Mouse (Mus musculus): ENCODE data around the gene Wdr46.

Wdr46 gene

DNA sequence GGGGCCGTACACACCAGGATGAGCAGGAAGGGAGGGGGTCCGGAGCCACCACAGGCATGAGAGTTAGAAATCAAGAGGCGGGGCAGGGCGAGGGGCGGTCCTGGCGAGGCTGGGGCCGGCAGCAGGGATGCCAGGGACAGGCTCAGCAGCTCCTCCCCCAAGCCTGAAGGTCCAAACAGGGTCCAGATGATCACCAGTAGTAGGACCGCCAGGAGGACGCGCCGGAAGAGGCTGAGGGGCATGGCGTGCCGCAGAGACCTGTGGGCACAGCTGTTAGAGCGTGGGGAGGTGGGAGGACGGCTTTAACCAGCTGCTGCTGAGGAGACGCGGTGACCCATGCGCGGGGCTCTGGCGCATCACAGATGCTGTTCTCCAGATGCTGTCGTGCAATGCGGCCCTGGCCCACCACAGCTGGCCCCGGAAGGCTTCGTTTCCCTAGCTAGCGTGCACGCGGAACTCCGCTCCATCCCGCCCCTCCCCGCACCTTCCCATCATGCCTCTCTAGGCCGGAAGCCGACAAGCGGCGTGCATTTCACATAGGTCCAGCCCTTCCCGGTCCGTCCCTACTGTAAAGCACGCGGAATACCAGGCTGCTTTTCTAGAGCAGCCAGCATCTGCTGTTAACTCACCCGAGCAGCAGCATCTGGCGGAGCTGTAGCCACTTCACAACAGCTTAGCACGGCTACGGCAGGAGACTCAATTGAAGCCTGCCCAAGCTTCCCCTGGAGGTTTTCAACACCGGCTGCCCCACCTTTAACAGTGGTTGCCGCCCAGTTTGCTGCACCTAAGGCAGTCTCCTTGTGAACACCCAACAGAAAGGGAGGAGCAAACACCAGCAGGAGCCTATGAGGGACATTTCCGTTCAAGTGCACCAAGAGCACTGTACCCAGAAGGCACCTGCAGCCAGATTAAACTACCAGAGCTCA, 10.8 kb downstream of the Wdr46 start, which contains the start of gene B3galt4:
Gene B3galt4 (minus strand): TSS at position 468 of the 926 bp plus-strand sequence.
- in situ Hi-C loops (cut with MboI, MseI): loop anchor here (10.0 kb wide), 1 partner anchor 244 kb away; the partner anchor contains the start of gene Psmb8

- in situ Hi-C loops (cut with MboI, MseI): loop anchor here (10.0 kb wide), 1 partner anchor 243 kb away; the partner anchor contains the start of gene Psmb8
These were observed 11.6 kb downstream of the Wdr46 start for GRCm38 (mm10) chr17:33952015-33952414.

- in situ Hi-C loops (cut with MboI, MseI): loop anchor here (10.0 kb wide), 1 partner anchor 242 kb away; the partner anchor contains the start of gene Psmb8
These were observed 12.4 kb downstream of the Wdr46 start for GRCm38 (mm10) chr17:33952879-33953278.

DNA sequence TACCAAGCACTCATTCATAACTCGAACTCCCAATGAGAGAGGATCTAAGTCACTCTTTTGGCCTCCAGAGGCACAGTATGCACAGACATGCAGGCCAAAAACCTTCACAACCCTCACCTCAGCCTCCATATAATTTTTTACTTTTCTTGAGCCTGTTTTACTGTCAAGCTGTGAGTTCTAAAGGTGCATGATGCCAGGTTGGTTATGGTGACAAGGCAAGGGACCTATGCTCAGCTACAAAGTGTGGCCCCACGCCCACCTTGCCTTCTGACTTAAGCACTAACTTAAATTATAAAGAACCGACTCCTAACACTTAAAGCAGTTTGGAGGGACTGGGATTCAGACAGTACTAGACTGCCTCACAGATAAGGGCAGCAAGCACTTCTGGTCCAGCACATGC, 12.8 kb downstream of the Wdr46 start:
- in situ Hi-C loops (cut with MboI, MseI): loop anchor here (10.0 kb wide), 1 partner anchor 241 kb away; the partner anchor contains the start of gene Psmb8

- in situ Hi-C loops (cut with MboI, MseI): loop anchor here (10.0 kb wide), 1 partner anchor 241 kb away; the partner anchor contains the start of gene Psmb8
These were observed 13.6 kb downstream of the Wdr46 start for GRCm38 (mm10) chr17:33953961-33954565.

DNA sequence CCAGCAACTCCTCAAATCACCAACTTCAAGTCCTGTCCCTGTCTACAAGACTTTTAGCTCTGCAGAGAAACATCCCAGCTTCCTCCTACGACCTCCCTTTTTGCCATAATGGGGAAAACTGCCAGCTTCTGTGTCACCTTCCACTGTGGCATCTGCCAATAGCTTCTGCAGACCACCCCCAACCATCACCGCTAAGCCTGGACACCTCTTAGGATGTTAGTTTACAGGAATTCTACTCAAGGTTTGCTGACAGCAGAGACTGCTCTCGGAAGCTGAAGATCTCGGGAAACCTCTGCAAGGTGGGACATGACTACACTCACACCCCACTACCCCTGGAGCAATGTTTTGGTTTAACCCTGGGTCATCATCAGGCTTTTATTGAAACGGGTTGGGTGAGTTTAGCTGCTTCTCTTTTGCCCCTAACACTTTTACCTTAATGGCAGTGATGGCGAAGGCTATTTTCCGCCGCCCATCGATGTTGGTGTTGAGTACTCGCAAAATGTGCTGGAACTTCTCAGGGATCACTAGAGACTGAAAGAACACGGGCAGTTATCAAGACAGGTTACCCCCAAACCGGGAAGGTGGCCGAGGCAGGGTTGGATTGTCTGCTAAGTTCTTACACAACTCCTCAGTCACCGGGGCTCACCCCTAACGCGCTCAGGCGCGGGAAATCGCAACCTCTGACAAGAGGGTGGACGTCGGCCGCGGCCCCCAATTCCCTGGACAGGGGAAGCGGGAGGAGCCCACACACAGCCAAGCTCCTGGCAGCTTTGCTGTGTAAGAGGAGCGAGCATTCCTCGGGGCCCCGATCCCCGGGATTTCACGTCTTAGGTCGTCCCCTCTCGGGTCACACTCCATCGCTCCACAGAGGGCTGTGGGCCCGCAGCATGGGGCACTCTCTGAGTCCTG, 14.4 kb downstream of the Wdr46 start:
- in situ Hi-C loops (cut with MboI, MseI): loop anchor here (10.0 kb wide), 1 partner anchor 240 kb away; the partner anchor contains the start of gene Psmb8

GRCm38 (mm10) chr17:33955555-33956214, 15.2 kb downstream of the Wdr46 start, which contains the start of the genes Vps52 and Rps18:
Gene Vps52, plus strand, starts transcription at chr17:33955812.
Gene Rps18, minus strand, starts transcription at chr17:33956001.
- in situ Hi-C loops (cut with MboI, MseI): loop anchor here (10.0 kb wide), 1 partner anchor 239 kb away; the partner anchor contains the start of gene Psmb8

DNA sequence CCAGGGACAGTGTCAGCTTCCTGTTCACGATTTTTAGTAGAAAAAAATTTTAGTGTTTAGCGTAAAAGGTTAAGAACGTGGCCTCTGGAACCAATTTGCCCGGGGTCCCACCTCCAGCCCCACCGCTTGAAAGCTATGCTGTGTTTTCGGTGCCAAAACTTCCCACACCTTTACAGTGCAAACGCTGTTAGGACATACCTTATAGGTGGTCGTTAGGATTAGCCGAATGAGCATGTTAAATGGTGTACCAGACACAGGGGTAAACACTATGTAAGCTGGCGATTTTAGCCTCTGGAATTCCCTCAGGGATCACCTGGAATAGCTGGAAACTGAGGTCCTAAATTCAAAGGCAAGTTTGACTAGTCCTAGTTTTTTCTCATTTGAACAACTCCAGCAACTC, 15.9 kb downstream of the Wdr46 start:
- in situ Hi-C loops (cut with MboI, MseI): loop anchor here (10.0 kb wide), 1 partner anchor 238 kb away; the partner anchor contains the start of gene Psmb8

DNA sequence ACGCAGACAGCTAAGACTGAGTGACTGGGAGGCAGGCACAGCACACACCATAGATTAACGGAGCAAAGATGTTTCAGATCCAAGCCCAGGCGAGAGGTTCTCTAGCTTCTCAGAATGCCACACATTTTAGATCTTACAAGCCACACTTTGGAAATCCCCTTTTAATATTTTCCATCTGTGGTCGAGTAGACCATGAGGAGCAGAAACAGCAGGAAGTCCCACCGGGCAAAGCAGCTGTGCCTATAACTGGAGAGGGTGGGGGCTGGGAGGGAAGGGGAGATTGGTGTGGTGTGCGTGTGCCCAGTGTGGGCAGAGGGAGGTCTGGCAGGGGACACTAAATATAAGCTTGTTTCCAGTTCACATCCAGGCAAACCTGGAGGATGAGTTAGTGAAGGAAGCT, 17.0 kb downstream of the Wdr46 start:
- in situ Hi-C loops (cut with MboI, MseI): loop anchor here (10.0 kb wide), 1 partner anchor 237 kb away; the partner anchor contains the start of gene Psmb8

DNA sequence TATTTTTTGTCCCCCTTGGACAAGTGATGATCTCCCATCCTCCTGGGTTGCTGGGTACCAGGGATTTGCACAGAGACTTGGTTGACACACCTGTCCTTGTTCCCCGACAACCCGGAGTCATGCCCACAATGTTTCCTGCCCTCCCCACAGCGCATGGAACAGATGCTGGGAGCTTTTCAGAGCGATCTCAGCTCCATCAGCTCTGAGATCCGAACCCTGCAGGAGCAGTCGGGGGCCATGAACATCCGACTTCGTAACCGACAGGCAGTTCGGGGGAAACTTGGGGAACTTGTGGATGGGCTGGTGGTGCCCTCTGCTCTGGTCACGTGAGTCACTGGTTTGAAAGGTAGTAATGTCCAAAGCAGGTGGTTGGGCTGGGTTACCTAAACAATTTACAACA, 18.0 kb downstream of the Wdr46 start:
- in situ Hi-C loops (cut with MboI, MseI): loop anchor here (10.0 kb wide), 1 partner anchor 236 kb away; the partner anchor contains the start of gene Psmb8

- in situ Hi-C loops (cut with MboI, MseI): loop anchor here (10.0 kb wide), 1 partner anchor 236 kb away; the partner anchor contains the start of gene Psmb8
These were observed 18.7 kb downstream of the Wdr46 start for GRCm38 (mm10) chr17:33959135-33959534.

- in situ Hi-C loops (cut with MboI, MseI): loop anchor here (10.0 kb wide), 1 partner anchor 235 kb away; the partner anchor contains the start of gene Psmb8
These were observed 19.5 kb downstream of the Wdr46 start for GRCm38 (mm10) chr17:33959948-33960347.

DNA sequence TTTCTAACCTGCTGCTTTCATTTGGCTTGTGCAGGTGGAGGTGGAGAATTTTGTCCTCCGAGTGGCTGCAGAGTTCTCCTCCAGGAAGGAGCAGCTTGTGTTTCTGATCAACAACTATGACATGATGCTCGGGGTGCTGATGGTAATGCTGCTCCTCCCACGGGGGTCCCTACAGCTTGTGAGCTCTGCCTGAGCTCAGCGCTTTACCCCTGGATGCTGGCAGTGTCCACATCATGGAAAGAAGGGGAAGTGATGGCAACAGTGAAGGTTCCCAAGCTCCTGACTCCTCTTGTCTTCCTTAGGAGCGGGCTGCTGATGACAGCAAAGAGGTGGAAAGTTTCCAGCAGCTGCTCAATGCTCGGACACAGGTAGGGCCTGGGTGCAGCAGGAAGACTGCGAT, 22.4 kb downstream of the Wdr46 start:
- in situ Hi-C loops (cut with MboI, MseI): no loop called here

DNA sequence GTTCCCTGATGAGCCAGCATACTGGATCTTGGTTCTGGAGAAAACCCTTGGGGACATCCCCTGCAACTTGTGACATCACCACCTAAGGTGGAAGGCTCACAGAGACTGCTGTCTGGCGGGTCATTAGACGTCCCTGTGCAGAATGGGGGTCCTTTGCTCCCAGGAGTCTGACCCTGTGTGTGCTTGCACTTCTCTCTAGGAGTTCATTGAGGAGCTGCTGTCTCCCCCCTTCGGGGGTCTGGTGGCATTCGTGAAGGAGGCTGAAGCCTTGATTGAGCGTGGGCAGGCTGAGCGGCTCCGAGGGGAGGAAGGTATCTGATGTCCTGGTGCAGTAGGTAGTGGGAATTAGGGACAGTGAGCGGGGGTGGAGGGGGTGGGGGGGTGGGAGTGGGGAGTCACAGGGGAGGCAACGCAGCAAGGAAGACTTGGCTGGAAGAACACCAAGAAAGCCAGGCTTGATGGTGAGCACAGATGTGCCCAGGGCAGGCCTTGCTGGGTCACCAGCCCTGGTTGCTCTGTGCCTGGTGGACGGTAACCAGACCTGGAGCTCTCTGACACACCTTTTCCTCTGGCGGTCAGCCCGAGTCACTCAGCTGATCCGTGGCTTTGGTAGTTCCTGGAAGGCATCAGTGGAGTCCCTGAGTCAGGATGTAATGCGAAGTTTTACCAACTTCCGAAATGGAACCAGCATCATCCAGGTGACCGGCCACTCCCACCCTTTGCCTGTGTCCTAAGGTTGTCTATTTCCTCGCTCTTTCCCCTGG, 24.8 kb downstream of the Wdr46 start:
- in situ Hi-C loops (cut with MboI, MseI): loop anchor here (5.0 kb wide), 1 partner anchor 57 kb away; the partner anchor contains the start of gene Ring1

GRCm38 (mm10) chr17:33965846-33966550, 25.5 kb downstream of the Wdr46 start:
- in situ Hi-C loops (cut with MboI, MseI): loop anchor here (5.0 kb wide), 1 partner anchor 56 kb away; the partner anchor contains the start of gene Ring1

- in situ Hi-C loops (cut with MboI, MseI): loop anchor here (5.0 kb wide), 1 partner anchor 54 kb away; the partner anchor contains the start of gene Ring1
These were observed 28.0 kb downstream of the Wdr46 start for GRCm38 (mm10) chr17:33968489-33968888.

DNA sequence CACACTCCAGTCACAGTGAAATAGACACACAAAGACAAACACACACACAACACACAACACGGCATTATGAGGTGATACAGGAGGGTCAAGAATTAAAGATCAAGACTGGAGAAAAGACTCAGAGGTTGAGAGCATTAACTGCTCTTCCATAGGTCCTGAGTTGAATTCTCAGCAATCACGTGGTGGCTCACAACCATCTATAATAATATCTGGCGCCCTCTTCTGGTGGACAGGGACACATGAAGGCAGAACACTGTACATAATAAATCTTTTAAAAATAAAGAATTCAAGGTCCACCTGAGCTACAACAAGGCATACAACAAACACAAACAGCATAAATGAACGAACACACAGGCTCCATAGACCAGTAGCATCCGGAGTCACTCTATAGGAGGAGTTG, 28.5 kb downstream of the Wdr46 start:
- in situ Hi-C loops (cut with MboI, MseI): loop anchor here (5.0 kb wide), 1 partner anchor 53 kb away; the partner anchor contains the start of gene Ring1

DNA sequence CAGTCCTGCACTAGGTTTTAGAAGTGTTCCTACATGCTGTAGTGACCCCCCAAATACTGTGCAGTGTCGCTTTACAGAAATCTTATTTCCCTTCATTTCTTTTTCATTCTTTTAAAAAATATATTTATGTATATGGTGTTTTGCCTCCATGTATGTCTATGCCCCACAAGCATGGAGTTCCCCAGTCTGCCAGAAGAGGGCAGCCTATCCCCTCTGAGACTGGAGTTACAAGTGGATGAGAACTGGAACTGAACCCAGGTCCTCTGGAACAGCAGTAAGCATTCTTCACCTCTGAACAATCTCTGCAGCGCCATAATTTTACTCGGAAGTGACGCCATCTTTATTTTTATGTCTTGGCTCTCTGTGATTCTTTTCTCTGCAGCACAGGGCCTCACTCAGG, 28.9 kb downstream of the Wdr46 start:
- in situ Hi-C loops (cut with MboI, MseI): loop anchor here (5.0 kb wide), 1 partner anchor 53 kb away; the partner anchor contains the start of gene Ring1
